Comparison of ENCODE assay signal across 18 mouse cellular contexts in genomic region chr5:108790385-108790784, GRCm38 (mm10). TPM values are rescaled to one million over a fixed set of nuclear protein-coding genes. Genes with fewer than 3 reads are reported as not detected.
DNase-seq lines count a peak whose midpoint lies in the region; ATAC-seq and TF ChIP-seq lines count a peak whose summit lies in the region.
"Not testable (repeated sequence)": the region's sequence is repeated elsewhere in the genome, so short reads cannot be mapped to it uniquely, and the experiment has no call there.
"Had no signal": no experiment of that assay in that cellular context is flagged by ENCODE, and none has a peak within 500 bp of the region (broad histone marks: within the 10 kb centered on the region; RNA-seq: fewer than 3 reads in every experiment).

No protein-coding gene starts in this region.

- H3K36me3 ChIP-seq in forebrain, embryonic 11.5 days (ENCODE audit: control insufficient read depth, insufficient read depth, low read length); hindbrain, embryonic 11.5 days (ENCODE audit: control insufficient read depth, insufficient read depth, low read length); lung, embryonic 14.5 days (ENCODE audit: insufficient read depth): not testable (repeated sequence)

- 41% methylated on average over 1 of the region's 1 CpGs for WGBS in forebrain, embryonic 11.5 days
- 29% methylated on average over 1 of the region's 1 CpGs for WGBS in hindbrain, embryonic 11.5 days
- WGBS in lung, embryonic 14.5 days, result 30% methylated on average over 1 of the region's 1 CpGs

- H3K9ac ChIP-seq in forebrain, embryonic 11.5 days (ENCODE audit: low read length); hindbrain, embryonic 11.5 days (ENCODE audit: low read depth, low read length); lung, embryonic 14.5 days: not testable (repeated sequence)

- not testable (repeated sequence) for H3K4me3 ChIP-seq in forebrain, embryonic 11.5 days (ENCODE audit: low read depth, low read length); hindbrain, embryonic 11.5 days (ENCODE audit: low read depth, low read length); layer of hippocampus, adult 2 months; lung, embryonic 14.5 days (ENCODE audit: low read depth, low read length)

- not testable (repeated sequence) for H3K9me3 ChIP-seq in forebrain, embryonic 11.5 days (ENCODE audit: control insufficient read depth, low read length); hindbrain, embryonic 11.5 days (ENCODE audit: control insufficient read depth, low read length); lung, embryonic 14.5 days (ENCODE audit: low read depth, low read length)

- H3K27me3 ChIP-seq in forebrain, embryonic 11.5 days (ENCODE audit: control insufficient read depth, insufficient read depth, low read length); hindbrain, embryonic 11.5 days (ENCODE audit: control insufficient read depth, insufficient read depth, low read length); lung, embryonic 14.5 days (ENCODE audit: insufficient read depth, low read length): not testable (repeated sequence)

- H3K4me2 ChIP-seq in forebrain, embryonic 11.5 days (ENCODE audit: low read depth, low read length, severe bottlenecking); hindbrain, embryonic 11.5 days (replicated peaks; ENCODE audit: low read depth, low read length); lung, embryonic 14.5 days: not testable (repeated sequence)

- TF ChIP-seq CTCF in layer of hippocampus, adult 2 months (conservative IDR thresholded peaks at IDR 0.05), result peak; percentile 70
- peak; percentile 74 for TF ChIP-seq CTCF in lung, embryonic 14.5 days (IDR thresholded peaks at IDR 0.05; ENCODE audit: low read depth)

- ATAC-seq in forebrain, embryonic 11.5 days (replicated peaks; ENCODE audit: low FRiP score), result peak; percentile 36; the same call in 1 of the 2 replicates
- not testable (repeated sequence) for ATAC-seq in hindbrain, embryonic 11.5 days (ENCODE audit: low FRiP score); lung, embryonic 14.5 days (ENCODE audit: insufficient read depth)

- not testable (repeated sequence) for H3K4me1 ChIP-seq in forebrain, embryonic 11.5 days (replicated peaks; ENCODE audit: control insufficient read depth, insufficient read depth, low read length); hindbrain, embryonic 11.5 days (replicated peaks; ENCODE audit: control insufficient read depth, insufficient read depth, low read length); lung, embryonic 14.5 days (ENCODE audit: insufficient read depth)

- not testable (repeated sequence) for H3K27ac ChIP-seq in forebrain, embryonic 11.5 days (ENCODE audit: low read depth, low read length); hindbrain, embryonic 11.5 days (ENCODE audit: low read depth, low read length); layer of hippocampus, adult 2 months; lung, embryonic 14.5 days (ENCODE audit: low read depth)

- DNase-seq in NIH3T3 (ENCODE audit: low read depth), result peak; percentile 64
- DNase-seq in adrenal gland, postnatal 25 days, result peak; percentile 8
- DNase-seq in forebrain, embryonic 11.5 days (ENCODE audit: low spot score), result peak; percentile 54
- peak; percentile 56 for DNase-seq in hindbrain, embryonic 11.5 days (ENCODE audit: low spot score)
- peak in 1 of 2 experiments; percentile 22 for DNase-seq in layer of hippocampus, adult 2 months (ENCODE audit: low spot score in 2 of 2)
- peak; percentile 44 for DNase-seq in lung, embryonic 14.5 days
- DNase-seq in neural tube, embryonic 10.5 days (ENCODE audit: extremely low spot score, low spot score), result peak; percentile 20
- peak; percentile 81 for DNase-seq in testis, postnatal 10 days (ENCODE audit: low spot score)

RNA-seq across cellular contexts. Expression of gene Tmed11, which starts 4.8 kb away (rescaled TPM):
- not detected in 2 replicates for total RNA-seq in adrenal gland, postnatal 25 days (2021)
- not detected in 2 replicates for polyA plus RNA-seq in forebrain, embryonic 11.5 days (2014; fragmentation: Nextera tagmentation; extraction: Ambion mirVana)
- not detected in 2 replicates for polyA plus RNA-seq in hindbrain, embryonic 11.5 days (2014; fragmentation: Nextera tagmentation; extraction: Ambion mirVana)
- not detected for total RNA-seq in layer of hippocampus, adult 2 months (2021)
- polyA plus RNA-seq in lung, embryonic 14.5 days (2014; fragmentation: Nextera tagmentation; extraction: Ambion mirVana), result not detected in 2 replicates
- total RNA-seq: gastrocnemius, adult 8-10 months had no signal
- polyA plus RNA-seq: CD4-positive, CD25-positive, alpha-beta regulatory T cell, adult 4 months; forebrain, embryonic 12.5 days; heart, embryonic 12.5 days; hindbrain, embryonic 16.5 days; liver, embryonic 15.5 days; midbrain, embryonic 15.5 days; neural tube, embryonic 15.5 days; small intestine, adult 2 months had no signal

RNA-seq across cellular contexts. Expression of gene Rnf212, which starts 15.6 kb away (rescaled TPM):
- not detected in 2 replicates for total RNA-seq in adrenal gland, postnatal 25 days (2021)
- 0.95 and 2.2 TPM in 2 replicates for polyA plus RNA-seq in forebrain, embryonic 11.5 days (2014; fragmentation: Nextera tagmentation; extraction: Ambion mirVana)
- 1.1 and 1.4 TPM in 2 replicates for polyA plus RNA-seq in hindbrain, embryonic 11.5 days (2014; fragmentation: Nextera tagmentation; extraction: Ambion mirVana)
- total RNA-seq in layer of hippocampus, adult 2 months (2021), result not detected
- not detected in 2 replicates for polyA plus RNA-seq in lung, embryonic 14.5 days (2014; fragmentation: Nextera tagmentation; extraction: Ambion mirVana)
- total RNA-seq: gastrocnemius, adult 8-10 months had no signal
- polyA plus RNA-seq: CD4-positive, CD25-positive, alpha-beta regulatory T cell, adult 4 months; hindbrain, embryonic 16.5 days; midbrain, embryonic 15.5 days; neural tube, embryonic 15.5 days had no signal

RNA-seq across cellular contexts. Expression of gene Vmn2r8, which starts 18.3 kb away (rescaled TPM):
- not detected in 2 replicates for total RNA-seq in adrenal gland, postnatal 25 days (2021)
- polyA plus RNA-seq in forebrain, embryonic 11.5 days (2014; fragmentation: Nextera tagmentation; extraction: Ambion mirVana), result not detected in 2 replicates
- not detected in 2 replicates for polyA plus RNA-seq in hindbrain, embryonic 11.5 days (2014; fragmentation: Nextera tagmentation; extraction: Ambion mirVana)
- total RNA-seq in layer of hippocampus, adult 2 months (2021), result not detected
- not detected in 2 replicates for polyA plus RNA-seq in lung, embryonic 14.5 days (2014; fragmentation: Nextera tagmentation; extraction: Ambion mirVana)
- total RNA-seq: gastrocnemius, adult 8-10 months had no signal
- polyA plus RNA-seq: CD4-positive, CD25-positive, alpha-beta regulatory T cell, adult 4 months; forebrain, embryonic 12.5 days; heart, embryonic 12.5 days; hindbrain, embryonic 16.5 days; liver, embryonic 15.5 days; midbrain, embryonic 15.5 days; neural tube, embryonic 15.5 days; small intestine, adult 2 months; stomach, embryonic 16.5 days had no signal
